21 mouse cellular contexts compared by ENCODE assay signal in the genomic region with DNA sequence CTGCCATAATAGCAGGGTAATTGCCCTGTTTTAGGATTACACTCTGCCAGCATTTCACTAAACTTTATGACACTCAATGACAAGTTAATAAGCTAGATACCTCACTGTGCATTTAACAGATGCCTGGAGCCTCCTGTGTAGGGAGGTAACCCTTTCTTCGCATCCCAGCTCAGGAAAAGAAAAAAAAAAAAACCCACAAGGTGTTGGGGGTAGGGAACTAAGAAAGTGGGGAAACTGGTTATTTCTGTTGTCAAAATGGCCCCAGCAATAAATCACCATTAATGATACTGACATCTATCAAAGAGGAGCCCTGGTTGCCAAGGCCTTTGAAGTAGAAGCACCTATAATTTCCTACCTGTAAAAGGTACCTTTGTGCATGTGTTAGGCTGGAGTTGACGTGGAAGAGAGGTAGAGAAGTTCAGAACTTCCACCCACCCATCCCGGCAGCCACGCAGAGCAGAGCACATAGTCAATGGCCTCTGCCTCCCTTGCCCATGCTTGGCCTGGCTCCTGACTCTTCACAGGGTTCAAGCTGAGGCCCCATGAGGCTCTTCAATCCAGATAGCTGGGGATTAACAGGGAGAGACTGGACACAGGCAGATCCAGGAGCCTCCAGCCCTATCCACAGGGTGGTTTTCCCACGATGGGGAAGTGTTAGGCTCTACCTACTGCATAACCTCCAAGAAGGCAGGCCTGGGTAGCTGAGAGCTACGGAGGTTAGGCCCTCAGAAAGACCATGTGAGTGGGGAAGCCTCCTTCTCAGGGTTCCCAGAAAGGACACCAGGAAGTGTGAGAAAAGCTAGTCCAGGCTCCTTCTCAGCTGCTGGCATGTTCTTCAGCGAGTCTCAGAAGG.
"Had no signal": no experiment of that assay in that cellular context is flagged by ENCODE, and none has a peak within 500 bp of the region (broad histone marks: within the 10 kb centered on the region; RNA-seq: fewer than 3 reads in every experiment).

No protein-coding gene starts in this region.

- H3K9ac ChIP-seq: liver, embryonic 12.5 days; liver, embryonic 15.5 days; lung, embryonic 15.5 days had no signal

- H3K36me3 ChIP-seq: liver, embryonic 12.5 days; liver, embryonic 15.5 days; lung, embryonic 15.5 days; midbrain, embryonic 10.5 days had no signal

- H3K4me1 ChIP-seq: liver, embryonic 12.5 days; liver, embryonic 15.5 days; megakaryocyte, embryonic 14.5 days; midbrain, embryonic 10.5 days had no signal

- H3K4me3 ChIP-seq: left cerebral cortex, adult 2 months; liver, embryonic 12.5 days; liver, embryonic 15.5 days; lung, embryonic 15.5 days; megakaryocyte, embryonic 14.5 days; midbrain, embryonic 10.5 days had no signal

- H3K4me2 ChIP-seq: liver, embryonic 12.5 days; liver, embryonic 15.5 days; lung, embryonic 15.5 days had no signal

- DNase-seq: kidney, adult 18-20 months; kidney, adult 9 months; kidney, postnatal 14 days; layer of hippocampus, postnatal 36 days; liver; lung, adult 18-20 months; lung, postnatal 10 days; lung, postnatal 36 days; midbrain, embryonic 14.5 days; right cerebral cortex, adult 18-20 months; right cerebral cortex, postnatal 14 days; right cerebral cortex, postnatal 4 days; spleen, adult 18-20 months; thymus, adult 18-20 months; thymus, postnatal 36 days had no signal

- H3K9me3 ChIP-seq: liver, embryonic 12.5 days; liver, embryonic 15.5 days; lung, embryonic 15.5 days; midbrain, embryonic 10.5 days had no signal

- H3K27me3 ChIP-seq: liver, embryonic 12.5 days; liver, embryonic 15.5 days; lung, embryonic 15.5 days; megakaryocyte, embryonic 14.5 days had no signal

- ATAC-seq: liver, embryonic 12.5 days had no signal

- H3K27ac ChIP-seq: left cerebral cortex, adult 2 months; liver, embryonic 12.5 days; liver, embryonic 15.5 days; lung, embryonic 15.5 days; midbrain, embryonic 10.5 days had no signal
